Mouse (Mus musculus) heart, adult 2 months (tissue): Measurements from ENCODE around the gene Lamtor1. TPM values are rescaled to one million over a fixed set of nuclear protein-coding genes. Genes with fewer than 3 reads are reported as not detected.

Experiments used
- DNase-seq, 2 experiments: peaks; one replicate each; pipeline ENCODE4 v3.0.0; 2021
- H3K27ac ChIP-seq: fragments of 200-600 bp; 2 replicates; pipeline ENCODE4 v1.8.1; 2022
- H3K27me3 ChIP-seq: fragments of 200-500 bp; 2 replicates; pipeline ENCODE4 v1.6.1; 2012; ENCODE audit warnings: mild to moderate bottlenecking, low read length, inconsistent platforms, mixed read lengths; ENCODE audit not compliant: control insufficient read depth, insufficient read depth
- H3K36me3 ChIP-seq: fragments of 200-500 bp; 2 replicates; pipeline ENCODE4 v1.6.1; 2012; ENCODE audit warnings: low read length, inconsistent platforms; ENCODE audit not compliant: control insufficient read depth, insufficient read depth
- H3K4me1 ChIP-seq: fragments of 200-500 bp; 2 replicates; pipeline ENCODE4 v1.6.1; 2011; ENCODE audit warnings: low read length; ENCODE audit not compliant: control insufficient read depth, insufficient read depth
- H3K4me3 ChIP-seq: fragments of 200-600 bp; 2 replicates; pipeline ENCODE4 v1.8.1; 2022
- H3K79me2 ChIP-seq: fragments of 200-500 bp; replicated peaks from 2 replicates; pipeline ENCODE4 v1.6.1; 2012; ENCODE audit warnings: mild to moderate bottlenecking, inconsistent platforms, low read length, moderate library complexity, mixed read lengths; ENCODE audit not compliant: control insufficient read depth, insufficient read depth
- H3K9ac ChIP-seq: fragments of 200-500 bp; 2 replicates; pipeline ENCODE4 v1.6.1; 2012; ENCODE audit warnings: low read depth, mild to moderate bottlenecking, control low read depth, inconsistent platforms, low read length, mixed read lengths
- CTCF ChIP-seq: fragments of 200-600 bp; IDR thresholded peaks from 2 replicates; pipeline ENCODE4 v1.8.1; 2022; ENCODE audit warnings: antibody characterized with exemption, mild to moderate bottlenecking, moderate library complexity
- EP300 ChIP-seq: fragments of 200-500 bp; IDR thresholded peaks from 2 replicates; pipeline ENCODE4 v1.6.1; 2011; ENCODE audit warnings: low read depth, low read length, control low read depth; ENCODE audit not compliant: insufficient read depth
- POLR2A ChIP-seq: fragments of 200-500 bp; IDR thresholded peaks from 2 replicates; pipeline ENCODE4 v1.6.1; 2011; ENCODE audit warnings: mild to moderate bottlenecking, low read depth, low read length, control low read depth; ENCODE audit not compliant: insufficient read depth
- WGBS: fragments of 180-500 bp; shearing (Covaris S2); methylation state at CpG from one replicate; pipeline ENCODE4 v1.1.7; 2018; 5-methylcytosine and 5-hydroxymethylcytosine counted together
- intact Hi-C: fragments of 180-260 bp; cut with DNase I; formaldehyde crosslinking; loops from one replicate; pipeline ENCODE4 v1.15.1; 2025
- polyA plus RNA-seq: library from polyadenylated mRNA; depleted of rRNA; stranded (reverse); fragments of >200 nt; gene quantifications from 2 replicates; pipeline ENCODE4 v1.2.3, GENCODE M21; 2012
- total RNA-seq, 2 experiments: library from RNA; stranded (reverse); gene quantifications; 2 replicates each; pipeline ENCODE4 v1.2.3; 2021

Gene Lamtor1
- total and polyA plus RNA-seq, 3 experiments, result 104 to 244 (median 125) TPM

DNA sequence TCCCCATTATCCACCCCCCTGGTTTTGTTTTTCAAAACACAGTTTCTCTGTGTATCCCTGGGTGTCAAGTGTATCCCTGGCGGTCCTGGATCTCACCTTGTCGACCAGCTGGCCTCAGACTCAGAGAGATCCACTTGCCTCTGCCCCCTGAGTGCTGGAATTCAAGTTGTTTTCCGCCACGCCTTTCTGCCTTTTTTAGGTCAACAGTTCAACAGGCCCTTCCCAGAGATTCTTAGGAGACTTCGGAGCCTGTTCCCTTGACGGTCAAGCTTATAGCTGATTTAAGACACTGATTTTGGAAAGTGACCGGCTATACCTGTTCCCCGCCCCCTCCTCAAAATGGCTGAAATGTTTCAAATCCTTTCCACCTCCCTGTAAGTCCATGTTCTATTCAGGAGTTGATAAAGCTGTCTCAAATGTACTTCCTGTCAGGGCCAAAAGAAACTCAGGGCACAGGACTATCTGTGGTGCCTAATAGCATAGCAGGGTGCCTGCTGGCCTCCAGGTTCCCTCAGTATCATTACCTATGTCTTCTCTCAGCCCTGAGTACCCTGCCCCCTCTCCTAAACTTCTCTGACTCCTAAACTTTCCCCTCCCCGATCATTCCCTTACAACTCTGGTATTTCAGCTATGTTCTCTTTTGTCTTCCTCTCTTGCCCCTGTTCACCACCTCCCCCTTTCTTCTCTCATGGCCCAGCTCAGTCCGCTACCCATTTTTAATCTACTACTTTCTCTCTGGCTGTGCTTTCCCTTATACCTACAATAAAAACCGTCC is 39.0 kb upstream of the Lamtor1 start:
- TF ChIP-seq POLR2A (no peak), EP300 (no peak), CTCF (no peak)
- H3K27me3 ChIP-seq, result no peaks in the 10 kb centered on the region
- H3K9ac ChIP-seq, result no peak overlapping the region
- no peak overlapping the region for H3K27ac ChIP-seq
- H3K79me2 ChIP-seq, result no peaks in the 10 kb centered on the region
- WGBS, result 92% methylated on average over 11 of the region's 11 CpGs
- H3K4me3 ChIP-seq, result no peak overlapping the region
- intact Hi-C loops, result no loop called here
- no peak for DNase-seq
- H3K36me3 ChIP-seq, result no peaks in the 10 kb centered on the region
- peaks cover 5% of the 10 kb centered on the region for H3K4me1 ChIP-seq

DNA sequence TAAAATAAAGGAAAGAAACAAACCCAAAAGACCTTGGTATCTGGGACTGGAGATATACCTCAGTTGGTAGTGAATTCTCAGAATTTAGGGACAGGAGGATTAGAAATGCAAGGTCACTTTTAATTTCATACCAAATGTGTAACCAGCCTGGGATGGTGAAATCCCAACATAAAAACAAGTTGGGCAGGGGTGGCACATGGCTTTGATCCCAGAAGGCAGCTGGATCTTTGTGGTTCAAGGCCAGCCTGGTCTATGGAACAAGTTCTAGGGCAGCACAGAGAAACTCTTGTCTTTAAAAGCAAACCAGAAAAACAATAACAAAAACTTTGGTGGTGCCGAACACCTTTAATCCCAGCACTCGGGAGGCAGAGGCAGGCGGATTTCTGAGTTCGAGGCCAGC is 38.2 kb upstream of the Lamtor1 start:
- intact Hi-C loops, result no loop called here
- TF ChIP-seq POLR2A (no peak), EP300 (no peak)

DNA sequence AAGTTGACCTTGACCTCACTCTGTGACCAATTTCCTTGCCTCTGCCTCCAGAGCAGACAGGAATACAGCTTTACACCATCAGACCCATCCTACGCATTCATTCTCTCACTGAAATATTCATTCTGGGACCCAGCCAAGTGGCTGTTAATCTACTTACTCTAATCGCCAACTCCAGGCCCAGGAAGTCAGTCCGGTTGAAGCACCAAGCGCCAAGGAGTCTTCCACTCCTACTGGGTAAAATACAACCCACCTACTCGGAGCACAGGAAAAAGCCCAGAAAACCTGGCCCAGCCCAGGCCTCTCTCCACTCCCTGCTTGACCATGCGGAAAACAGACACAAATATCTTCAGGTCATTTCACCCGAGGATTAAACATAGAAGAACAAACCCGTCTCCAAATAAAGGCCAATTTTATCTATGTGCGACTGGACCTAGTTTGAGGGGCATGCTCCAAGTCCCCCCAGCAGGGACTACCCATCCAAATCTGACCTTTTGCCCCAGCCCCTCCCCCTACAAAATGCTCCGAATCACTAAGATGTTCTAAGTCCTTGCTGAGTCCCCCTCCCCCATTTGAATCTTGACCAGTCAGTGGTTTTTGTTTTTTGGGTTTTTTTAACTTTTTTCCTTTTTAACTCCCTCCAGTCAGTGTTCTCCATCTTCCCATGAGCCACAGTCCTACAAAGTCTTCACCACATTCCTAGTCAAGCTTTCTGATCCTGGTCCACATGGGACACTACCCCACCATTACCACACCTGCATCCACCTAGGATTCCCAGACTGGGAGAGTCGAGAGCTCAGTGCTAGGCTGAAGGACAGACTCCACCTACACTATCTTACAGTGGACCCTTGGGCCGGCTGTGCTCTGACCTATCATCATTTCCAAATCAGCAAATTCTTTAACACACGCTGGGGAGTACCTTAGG is 37.2 kb upstream of the Lamtor1 start:
- no peaks in the 10 kb centered on the region for H3K27me3 ChIP-seq
- TF ChIP-seq EP300 (no peak), CTCF (no peak), POLR2A (no peak)
- H3K4me3 ChIP-seq, result no peak overlapping the region
- H3K4me1 ChIP-seq, result peaks cover 5% of the 10 kb centered on the region
- no peaks in the 10 kb centered on the region for H3K36me3 ChIP-seq
- no peak for DNase-seq
- WGBS, result 47% methylated on average over 13 of the region's 13 CpGs
- no peak overlapping the region for H3K9ac ChIP-seq
- no peak overlapping the region for H3K27ac ChIP-seq
- intact Hi-C loops, result no loop called here
- no peaks in the 10 kb centered on the region for H3K79me2 ChIP-seq

More for the DNA sequence above, 38.2 kb upstream of the Lamtor1 start:
- Histone ChIP-seq H3K27me3 (no peaks in the 10 kb centered on the region), H3K4me1 (peaks cover 5% of the 10 kb centered on the region), H3K36me3 (no peaks in the 10 kb centered on the region), H3K27ac (no peak overlapping the region), H3K9ac (no peak overlapping the region), H3K4me3 (no peak overlapping the region), H3K79me2 (no peaks in the 10 kb centered on the region)
- DNase-seq, result no peak
- WGBS, result 96% methylated on average over 4 of the region's 4 CpGs

DNA sequence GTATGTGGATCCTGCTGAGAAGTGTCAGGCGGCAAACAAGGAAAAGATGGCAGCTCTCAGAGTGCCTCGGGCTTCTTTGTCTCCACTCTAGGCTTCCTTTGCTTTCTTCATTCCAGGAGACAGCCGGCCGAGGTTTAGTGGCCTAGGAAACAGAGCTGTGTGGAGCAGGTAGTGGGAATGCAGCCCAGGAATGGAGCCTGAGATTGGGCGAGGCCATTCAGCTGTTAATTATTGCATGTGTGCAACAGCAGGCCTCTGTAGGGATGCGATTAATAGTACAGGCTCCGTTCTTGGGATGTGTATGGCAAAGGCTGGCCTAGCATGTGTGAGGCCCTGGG is 36.6 kb upstream of the Lamtor1 start:
- Histone ChIP-seq H3K4me1 (peaks cover 5% of the 10 kb centered on the region), H3K4me3 (no peak overlapping the region), H3K27ac (no peak overlapping the region), H3K36me3 (no peaks in the 10 kb centered on the region), H3K79me2 (no peaks in the 10 kb centered on the region), H3K27me3 (no peaks in the 10 kb centered on the region), H3K9ac (no peak overlapping the region)
- DNase-seq, result no peak
- intact Hi-C loops, result no loop called here
- TF ChIP-seq POLR2A (no peak), EP300 (no peak), CTCF (no peak)
- WGBS, result 85% methylated on average over 7 of the region's 7 CpGs

DNA sequence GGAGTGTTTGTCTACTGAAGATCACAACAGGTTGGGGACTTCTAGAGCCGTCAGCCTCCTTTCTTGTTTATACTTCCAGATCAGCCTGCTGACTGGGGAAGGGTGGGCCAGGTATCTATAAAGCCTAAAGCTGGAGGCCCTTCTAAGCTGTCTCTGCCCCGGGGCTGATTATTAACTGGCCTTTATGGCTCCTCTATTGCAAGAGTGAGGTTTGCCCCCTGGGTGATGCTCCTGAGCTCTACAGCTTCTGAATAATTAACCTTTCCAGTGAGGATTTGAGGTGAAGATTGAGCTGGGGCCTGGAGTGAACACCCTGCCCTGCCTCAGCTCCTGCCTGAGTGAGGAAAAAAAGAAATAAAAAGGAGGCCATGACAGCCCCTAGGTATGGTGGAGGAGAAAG is 35.1 kb upstream of the Lamtor1 start, which contains the start of gene Folr1:
Gene Folr1, minus strand, starts transcription at position 160 of the 400 bp plus-strand sequence.
- Histone ChIP-seq H3K27me3 (no peaks in the 10 kb centered on the region), H3K36me3 (no peaks in the 10 kb centered on the region), H3K9ac (no peak within 1 kb of the TSS), H3K4me1 (peaks cover 5% of the 10 kb centered on the region), H3K4me3 (no peak within 1 kb of the TSS), H3K79me2 (no peaks in the 10 kb centered on the region), H3K27ac (no peak within 1 kb of the TSS)
- WGBS, result 97% methylated on average over 2 of the region's 2 CpGs
- no peak for TF ChIP-seq CTCF
- no peak for TF ChIP-seq EP300
- TF ChIP-seq POLR2A, result no peak
- no peak for DNase-seq
- intact Hi-C loops, result no loop called here

DNA sequence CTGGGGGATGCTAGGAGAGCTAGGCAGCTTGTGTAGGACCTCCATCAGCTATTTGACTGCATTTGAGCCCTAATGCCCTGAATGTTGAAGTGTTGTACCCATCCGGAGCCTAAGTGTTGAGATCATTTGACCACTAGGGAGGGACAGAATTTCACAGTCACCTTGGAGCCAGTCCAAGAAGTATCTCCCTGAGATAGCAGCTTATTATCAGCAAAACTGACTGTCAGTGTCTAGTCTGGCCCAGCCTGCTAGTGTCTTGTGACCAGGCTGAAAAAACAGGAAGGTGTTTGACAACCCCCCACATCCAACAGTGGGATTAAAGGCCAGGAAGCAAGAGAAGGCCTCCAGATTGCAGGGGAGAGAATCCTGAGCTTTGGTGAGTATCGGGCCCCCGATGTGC is 34.4 kb upstream of the Lamtor1 start:
- no peak overlapping the region for H3K9ac ChIP-seq

More for the DNA sequence above, 34.4 kb upstream of the Lamtor1 start:
- no peaks in the 10 kb centered on the region for H3K36me3 ChIP-seq
- TF ChIP-seq POLR2A, result no peak
- no peak for TF ChIP-seq EP300
- no peak for TF ChIP-seq CTCF
- 25% methylated on average over 3 of the region's 3 CpGs for WGBS
- no peak overlapping the region for H3K4me3 ChIP-seq
- DNase-seq, result no peak
- H3K79me2 ChIP-seq, result no peaks in the 10 kb centered on the region
- intact Hi-C loops, result no loop called here
- H3K4me1 ChIP-seq, result peaks cover 5% of the 10 kb centered on the region
- no peaks in the 10 kb centered on the region for H3K27me3 ChIP-seq
- H3K27ac ChIP-seq, result no peak overlapping the region
